Mouse (Mus musculus) MEL (cell line): ENCODE measurements around the gene Rps10.

Experiments
- CTCF ChIP-seq, 3 experiments: IDR thresholded peaks in 2 of 3; conservative IDR thresholded peaks in 1 of 3; 2 replicates each; pipeline ENCODE4 v1.5.1; 2011 to 2012; ENCODE audit warnings: low read length in 3 of 3, low read depth in 2 of 3, mild to moderate bottlenecking in 2 of 3, improper control_type of control experiment in 1 of 3, inconsistent platforms in 1 of 3, mixed read lengths in 1 of 3, moderate library complexity in 1 of 3; ENCODE audit not compliant: control insufficient read depth in 1 of 3, insufficient read depth in 1 of 3, poor library complexity in 1 of 3, severe bottlenecking in 1 of 3
- HCFC1 ChIP-seq: IDR thresholded peaks from 2 replicates; pipeline ENCODE4 v1.6.1; 2012; ENCODE audit warnings: low read depth, mild to moderate bottlenecking, inconsistent platforms, low read length, improper control_type of control experiment, moderate library complexity
- POLR2A ChIP-seq, 2 experiments: IDR thresholded peaks; 2 replicates each; pipeline ENCODE4 v1.6.1; 2011 to 2012; ENCODE audit warnings: low read length in 2 of 2, mild to moderate bottlenecking in 2 of 2, control low read depth in 1 of 2, improper control_type of control experiment in 1 of 2, low read depth in 1 of 2, moderate library complexity in 1 of 2; ENCODE audit not compliant: control insufficient read depth in 1 of 2, insufficient read depth in 1 of 2, poor library complexity in 1 of 2
- RCOR1 ChIP-seq: IDR thresholded peaks from 2 replicates; pipeline ENCODE4 v1.6.1; 2012; ENCODE audit warnings: low read depth, mild to moderate bottlenecking, inconsistent platforms, low read length, improper control_type of control experiment
- SIN3A ChIP-seq: IDR thresholded peaks from 2 replicates; pipeline ENCODE4 v1.6.1; 2012; ENCODE audit warnings: low read length, improper control_type of control experiment, inconsistent platforms
- TAL1 ChIP-seq: IDR thresholded peaks from 2 replicates; pipeline ENCODE4 v1.6.1; 2012; ENCODE audit warnings: mild to moderate bottlenecking, inconsistent platforms, low read length, moderate library complexity, mixed read lengths
- UBTF ChIP-seq: IDR thresholded peaks from 2 replicates; pipeline ENCODE4 v1.6.1; 2012; ENCODE audit warnings: low read depth, mild to moderate bottlenecking, inconsistent platforms, low read length, improper control_type of control experiment, moderate library complexity, borderline replicate concordance; ENCODE audit not compliant: insufficient read depth

GRCm38 (mm10) chr17:27595659-27596375, 40.7 kb downstream of the Rps10 start:
- TF ChIP-seq CTCF (IDR thresholded peaks at IDR 0.05 in 2 of 3, conservative IDR thresholded peaks at IDR 0.05 in 1 of 3; ENCODE audit: control insufficient read depth in 1 of 3, insufficient read depth in 1 of 3, low read depth in 2 of 3, low read length in 3 of 3, poor library complexity in 1 of 3, severe bottlenecking in 1 of 3) (no peak), RCOR1 (no peak), SIN3A (no peak), POLR2A (IDR thresholded peaks at IDR 0.05; ENCODE audit: control insufficient read depth in 1 of 2, insufficient read depth in 1 of 2, low read depth in 1 of 2, low read length in 2 of 2, poor library complexity in 1 of 2) (no peak), TAL1 (no peak), HCFC1 (no peak), UBTF (no peak)
